ENCODE assay signal across 7 mouse cellular contexts in the genomic region with DNA sequence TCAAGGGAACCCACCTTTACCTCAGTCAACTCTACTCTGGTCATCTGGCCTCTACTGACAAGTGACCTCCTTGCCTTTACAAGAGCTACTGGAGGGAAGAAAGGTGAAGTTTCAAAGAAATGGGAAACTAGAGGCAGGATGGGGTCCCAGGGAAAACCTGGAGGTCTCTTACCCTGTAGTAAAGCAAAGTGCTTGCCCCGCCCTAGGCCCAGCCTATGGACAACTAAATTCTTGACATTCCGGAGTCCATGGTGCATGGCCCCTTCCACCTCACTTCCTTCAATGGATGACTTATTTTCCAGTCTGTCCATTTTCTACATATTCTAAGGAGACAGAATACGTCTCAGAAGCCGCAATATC. TPM values are rescaled to one million over a fixed set of nuclear protein-coding genes. Genes with fewer than 3 reads are reported as not detected.
DNase-seq lines count a peak whose midpoint lies in the region; ATAC-seq and TF ChIP-seq lines count a peak whose summit lies in the region.

No protein-coding gene starts in this region.

- POLR2A ChIA-PET in Patski (lab: Charles Lee): interaction anchor here (0.6 to 2.8 kb wide), 15 partner anchors 9 to 555 kb away, joined by 3 to 17 read pairs (median 4); partner anchors contain the start of gene H13

- H3K27me3 ChIP-seq in ES-Bruce4 (ENCODE audit: control insufficient read depth, insufficient read depth, low read length, poor library complexity, severe bottlenecking) (no peaks in the 10 kb centered on the region), Patski (no peaks in the 10 kb centered on the region)
- 0 out of 2 replicates have a peak, but pooled peaks cover under 1% of the 10 kb centered on the region for H3K27me3 ChIP-seq in hindbrain, embryonic 13.5 days
- H3K27me3 ChIP-seq in liver, embryonic 12.5 days (replicated peaks): no peaks in the 10 kb centered on the region

- H3K4me3 ChIP-seq in ES-Bruce4 (ENCODE audit: low read depth, low read length): no peak overlapping the region
- H3K4me3 ChIP-seq in hindbrain, embryonic 13.5 days: peak overlapping the region; percentile 85
- H3K4me3 ChIP-seq in liver, embryonic 12.5 days: peak overlapping the region; percentile 77

- peak overlapping the region; percentile 91 for H3K27ac ChIP-seq in ES-Bruce4 (ENCODE audit: insufficient read depth, low read length)
- 0 out of 2 replicates have a peak overlapping the region, but pooled peaks have one; percentile 35 for H3K27ac ChIP-seq in hindbrain, embryonic 13.5 days
- H3K27ac ChIP-seq in liver, embryonic 12.5 days: peak overlapping the region; percentile 94

- H3K4me2 ChIP-seq in hindbrain, embryonic 13.5 days: peak overlapping the region; percentile 92
- peak overlapping the region; percentile 81 for H3K4me2 ChIP-seq in liver, embryonic 12.5 days

- no peak for DNase-seq in Patski (ENCODE audit: low read depth, low spot score)
- DNase-seq in yolk sac, embryonic 10.5 days (ENCODE audit: low spot score): peak; percentile 82
- DNase-seq in adrenal gland, adult 18-20 months (ENCODE audit: low spot score in 2 of 2): no peak
- no peak for DNase-seq in T-cell, adult 2 months (ENCODE audit: low spot score)

- WGBS in hindbrain, embryonic 13.5 days: 71% methylated on average over 4 of the region's 4 CpGs
- WGBS in liver, embryonic 12.5 days (ENCODE audit: insufficient replicate concordance): 72% methylated on average over 4 of the region's 4 CpGs

- no peaks in the 10 kb centered on the region for H3K9me3 ChIP-seq in ES-Bruce4 (replicated peaks; ENCODE audit: control insufficient read depth, insufficient read depth, low read length, poor library complexity, severe bottlenecking)
- no peaks in the 10 kb centered on the region for H3K9me3 ChIP-seq in hindbrain, embryonic 13.5 days
- H3K9me3 ChIP-seq in liver, embryonic 12.5 days (replicated peaks): no peaks in the 10 kb centered on the region

- CTCF ChIA-PET in Patski (lab: Charles Lee): interaction anchor here (0.8 to 2.8 kb wide), 8 partner anchors 11 to 159 kb away, joined by 3 to 13 read pairs (median 6); partner anchors contain the start of gene H13

- TF ChIP-seq EP300 in ES-Bruce4 (IDR thresholded peaks at IDR 0.05; ENCODE audit: insufficient read depth, low read depth, low read length): no peak

- H3K4me1 ChIP-seq in ES-Bruce4 (ENCODE audit: control insufficient read depth, insufficient read depth, low read length): peaks cover 16% of the 10 kb centered on the region
- H3K4me1 ChIP-seq in hindbrain, embryonic 13.5 days (replicated peaks): peaks cover 65% of the 10 kb centered on the region
- peaks cover 71% of the 10 kb centered on the region for H3K4me1 ChIP-seq in liver, embryonic 12.5 days

- TF ChIP-seq CTCF in ES-Bruce4 (IDR thresholded peaks at IDR 0.05; ENCODE audit: low read depth, low read length): no peak
- TF ChIP-seq CTCF in Patski (IDR thresholded peaks at IDR 0.05): no peak

- TF ChIP-seq POLR2A in ES-Bruce4 (IDR thresholded peaks at IDR 0.05; ENCODE audit: insufficient read depth, low read length): no peak

- ATAC-seq in Patski: peak; percentile 28
- no peak for ATAC-seq in hindbrain, embryonic 13.5 days (ENCODE audit: low FRiP score)
- no peak for ATAC-seq in liver, embryonic 12.5 days

- H3K9ac ChIP-seq in ES-Bruce4 (ENCODE audit: low read depth, poor library complexity, severe bottlenecking): no peak overlapping the region
- H3K9ac ChIP-seq in hindbrain, embryonic 13.5 days: peak overlapping the region; percentile 93
- H3K9ac ChIP-seq in liver, embryonic 12.5 days: peak overlapping the region; percentile 90

- peaks cover 2% of the 10 kb centered on the region for H3K36me3 ChIP-seq in ES-Bruce4 (ENCODE audit: control insufficient read depth, insufficient read depth, low read length, poor library complexity, severe bottlenecking)
- H3K36me3 ChIP-seq in hindbrain, embryonic 13.5 days: peaks cover 12% of the 10 kb centered on the region; the same call in 1 of the 2 replicates
- peaks cover 49% of the 10 kb centered on the region for H3K36me3 ChIP-seq in liver, embryonic 12.5 days

- in situ Hi-C loops in Patski (cut with MboI; ENCODE audit: low pct_unique_long_range_greater_than_20kb): no loop called here

RNA-seq across cellular contexts. Expression of gene Bcl2l1, which starts 3.5 kb away (rescaled TPM):
- polyA plus RNA-seq in ES-Bruce4 (2011; ENCODE audit: insufficient read depth, insufficient read length, low read depth, missing spikeins): 108 TPM in 2 replicates
- 133 TPM for polyA plus RNA-seq in Patski (2021)
- 173 and 179 TPM in 2 replicates for polyA plus RNA-seq in hindbrain, embryonic 13.5 days (2015; fragmentation: Nextera tagmentation; extraction: Ambion mirVana)
- 127 and 137 TPM in 2 replicates for polyA plus RNA-seq in liver, embryonic 12.5 days (2016; fragmentation: Nextera tagmentation; extraction: Ambion mirVana)
- total RNA-seq in adrenal gland, adult 18-20 months (2021): 10 to 100 TPM; 63.6 to 73.5 TPM

RNA-seq across cellular contexts. Expression of gene Tpx2, which starts 19.8 kb away (rescaled TPM):
- polyA plus RNA-seq in ES-Bruce4 (2011; ENCODE audit: insufficient read depth, insufficient read length, low read depth, missing spikeins): 183 TPM in 2 replicates
- 55.7 TPM for polyA plus RNA-seq in Patski (2021)
- polyA plus RNA-seq in hindbrain, embryonic 13.5 days (2015; fragmentation: Nextera tagmentation; extraction: Ambion mirVana): 21.9 and 24.8 TPM in 2 replicates
- polyA plus RNA-seq in liver, embryonic 12.5 days (2016; fragmentation: Nextera tagmentation; extraction: Ambion mirVana): 88.0 and 89.9 TPM in 2 replicates
- total RNA-seq in adrenal gland, adult 18-20 months (2021): 1 to 10 TPM; 1.2 to 2.3 TPM

Comparison
In these comparisons a context has a peak if more than half of its experiments do, and no peak if none do; other contexts are left out.
1. H3K27ac ChIP-seq: peak in every context shown above with its lines; median percentile 94 in liver, embryonic 12.5 days; 91 in ES-Bruce4; 35 in hindbrain, embryonic 13.5 days.